Mouse (Mus musculus): ENCODE measurements around the gene Vezf1.

DNA sequence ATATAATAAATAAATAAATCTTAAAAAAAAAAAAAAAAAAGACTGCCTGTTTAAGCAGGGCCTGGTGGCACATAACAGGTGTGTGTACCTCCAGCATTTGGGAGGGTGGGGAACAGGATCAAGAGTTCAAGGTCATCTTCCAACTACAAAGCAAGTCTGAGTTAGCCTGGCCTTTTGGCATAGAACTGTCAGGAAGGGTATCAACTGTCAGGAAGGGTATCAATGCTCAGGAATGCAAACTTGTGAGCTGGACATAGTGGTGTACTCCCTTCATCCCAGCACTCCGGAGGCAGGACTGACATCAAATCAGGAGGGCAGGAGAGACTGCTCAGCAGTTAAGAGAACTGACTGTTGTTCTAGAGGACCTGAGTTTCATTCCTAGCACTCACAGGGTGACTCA is 29.0 kb upstream of the Vezf1 start:
- TF ChIP-seq CTCF (IDR thresholded peaks at IDR 0.05; ENCODE audit: borderline replicate concordance, insufficient read depth, low read depth, low read length): no peak
- TF ChIP-seq POLR2A (IDR thresholded peaks at IDR 0.05; ENCODE audit: borderline replicate concordance, insufficient read depth, low read length): no peak
